Mouse (Mus musculus) urinary bladder, postnatal 14 days (tissue): Measurements from ENCODE around the gene Tmem156.
"Not testable (repeated sequence)": the region's sequence is repeated elsewhere in the genome, so short reads cannot be mapped to it uniquely, and the experiment has no call there.

Experiments
- DNase-seq: peaks from one replicate; pipeline ENCODE4 v3.0.0; 2021; ENCODE audit warnings: low spot score

Tmem156 gene

DNA sequence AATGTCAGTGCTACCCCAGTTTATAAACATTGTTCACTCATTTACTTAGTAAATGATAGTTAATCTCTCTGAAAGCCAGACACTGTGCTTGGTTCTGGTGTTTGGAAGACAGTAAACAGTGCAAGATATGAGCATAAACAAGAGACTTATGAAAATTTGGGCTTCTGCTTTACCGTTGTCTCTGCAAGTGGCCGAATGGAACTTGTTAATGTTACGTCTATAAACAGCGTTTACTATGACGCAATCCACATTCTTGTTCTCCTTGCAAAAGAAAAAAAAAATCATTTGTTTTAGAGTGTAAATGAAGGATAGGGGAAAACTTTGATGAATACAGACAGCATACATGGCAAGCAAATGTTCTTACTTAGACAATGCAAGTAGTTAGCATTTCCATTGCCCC lies at the start of gene Tmem156:
Tmem156 (minus strand) TSS at position 212 of the 400 bp plus-strand sequence.
- no peak for DNase-seq

GRCm38 (mm10) chr5:65141242-65141641 lies 49.3 kb upstream of the Tmem156 start:
- no peak for DNase-seq

GRCm38 (mm10) chr5:65137073-65137472 lies 45.1 kb upstream of the Tmem156 start:
- no peak for DNase-seq

DNA sequence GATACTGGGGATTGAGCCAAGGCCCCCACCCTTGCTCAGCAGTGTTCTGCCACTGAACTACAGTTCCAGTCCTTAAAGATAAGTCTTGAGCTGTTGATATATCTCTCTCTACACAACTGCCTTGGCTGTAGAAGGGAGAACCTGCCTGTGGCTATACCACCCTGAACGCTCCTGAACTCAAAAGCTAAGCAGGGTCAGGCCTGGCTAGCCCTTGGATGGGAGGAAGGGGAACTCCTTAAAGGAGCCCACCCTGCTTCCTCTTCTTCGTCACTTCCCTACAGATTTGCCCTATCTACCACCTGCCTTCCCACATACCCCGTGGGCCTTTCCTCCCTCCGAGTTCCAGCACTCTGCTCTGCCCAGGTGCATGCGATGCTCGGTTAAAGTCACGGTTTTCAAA lies 44.2 kb upstream of the Tmem156 start:
- no peak for DNase-seq

DNA sequence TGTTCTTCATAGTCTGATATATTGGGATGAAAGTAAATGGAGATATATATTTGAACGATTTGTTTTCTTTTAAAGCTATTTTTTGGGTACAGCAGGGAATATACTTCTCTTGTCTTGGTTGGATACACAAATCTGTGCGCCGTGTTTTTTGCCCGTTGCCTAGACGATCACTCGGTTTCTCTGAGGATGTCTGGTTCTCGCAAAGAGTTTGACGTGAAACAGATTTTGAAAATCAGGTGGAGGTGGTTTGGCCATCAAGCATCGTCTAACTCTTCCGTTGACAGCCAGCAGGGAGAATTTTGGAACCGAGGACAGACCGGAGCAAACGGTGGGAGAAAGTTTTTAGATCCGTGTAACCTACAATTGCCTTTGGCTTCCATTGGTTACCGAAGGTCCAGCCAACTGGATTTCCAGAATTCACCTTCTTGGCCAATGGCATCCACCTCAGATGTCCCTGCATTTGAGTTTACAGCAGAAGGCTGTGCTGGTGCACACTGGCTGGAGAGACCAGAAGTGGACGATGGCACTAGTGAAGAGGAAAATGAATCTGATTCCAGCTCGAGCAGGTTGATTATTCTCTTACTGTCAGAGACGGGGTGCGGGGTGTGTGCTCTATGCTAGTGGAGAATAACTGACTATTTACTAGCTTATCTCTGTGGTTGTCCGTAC lies 39.4 kb upstream of the Tmem156 start:
- DNase-seq, result no peak

GRCm38 (mm10) chr5:65130528-65131210 lies 38.7 kb upstream of the Tmem156 start:
- no peak for DNase-seq

DNA sequence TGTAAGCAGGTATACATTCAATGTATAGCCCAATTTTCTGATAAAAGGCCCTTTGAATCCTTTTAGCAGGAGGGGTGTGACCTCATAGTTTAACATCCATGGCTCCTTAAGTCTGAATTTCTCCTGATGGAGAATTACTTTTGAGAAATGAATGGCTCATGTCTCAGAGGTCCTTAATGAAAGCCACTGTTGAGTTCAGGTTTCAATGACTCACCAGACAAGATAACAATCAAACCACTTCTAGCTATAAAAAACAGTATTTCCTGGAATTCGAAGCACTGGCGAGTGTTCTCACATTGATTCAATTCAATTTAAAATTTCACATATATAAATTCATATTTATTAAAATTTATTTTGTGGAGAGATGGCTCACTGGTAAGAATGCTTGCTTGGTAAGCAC lies 36.5 kb upstream of the Tmem156 start:
- no peak for DNase-seq

DNA sequence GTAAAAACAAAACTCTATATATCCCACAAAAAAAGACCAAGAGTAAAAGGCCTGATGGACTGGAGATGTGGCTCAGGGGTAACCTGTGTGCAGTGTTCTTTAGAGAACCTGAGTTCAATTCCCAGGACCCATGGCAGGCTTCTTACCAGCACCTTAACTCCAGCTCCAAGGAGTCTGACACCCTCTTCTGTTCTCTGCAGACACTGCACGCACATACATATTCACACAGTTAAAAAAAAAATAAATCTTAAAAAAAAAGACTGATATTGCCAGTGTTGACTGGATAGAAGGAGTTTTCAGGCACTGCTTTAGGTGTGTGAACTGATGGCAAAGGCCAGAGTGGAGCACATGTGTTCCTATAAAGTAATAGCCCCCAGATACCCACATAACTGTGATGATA lies 34.2 kb upstream of the Tmem156 start:
- no peak for DNase-seq

DNA sequence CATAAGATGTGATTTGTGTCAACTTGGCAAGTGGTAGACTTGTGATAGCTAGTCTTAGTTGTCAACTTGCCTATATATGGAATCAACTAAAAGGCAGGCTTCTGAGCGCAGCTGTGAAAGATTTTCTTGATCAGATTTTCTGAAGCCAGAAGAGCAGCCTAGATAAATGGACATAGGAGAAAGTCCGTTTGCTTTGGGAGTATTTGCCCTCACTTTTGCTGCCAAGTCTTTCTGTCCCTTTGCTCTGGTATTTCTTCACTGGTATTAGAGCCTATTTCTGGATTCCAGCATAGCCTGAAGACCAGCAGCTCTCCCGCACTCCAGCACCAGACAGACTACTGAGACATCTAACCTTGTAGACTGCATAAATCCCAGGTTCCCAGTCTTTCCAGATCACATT lies 30.7 kb upstream of the Tmem156 start:
- no peak for DNase-seq

- no peak for DNase-seq
Observed at GRCm38 (mm10) chr5:65119918-65120317, 28.0 kb upstream of the Tmem156 start.

- no peak for DNase-seq
Observed at GRCm38 (mm10) chr5:65119495-65119894, 27.6 kb upstream of the Tmem156 start.

DNA sequence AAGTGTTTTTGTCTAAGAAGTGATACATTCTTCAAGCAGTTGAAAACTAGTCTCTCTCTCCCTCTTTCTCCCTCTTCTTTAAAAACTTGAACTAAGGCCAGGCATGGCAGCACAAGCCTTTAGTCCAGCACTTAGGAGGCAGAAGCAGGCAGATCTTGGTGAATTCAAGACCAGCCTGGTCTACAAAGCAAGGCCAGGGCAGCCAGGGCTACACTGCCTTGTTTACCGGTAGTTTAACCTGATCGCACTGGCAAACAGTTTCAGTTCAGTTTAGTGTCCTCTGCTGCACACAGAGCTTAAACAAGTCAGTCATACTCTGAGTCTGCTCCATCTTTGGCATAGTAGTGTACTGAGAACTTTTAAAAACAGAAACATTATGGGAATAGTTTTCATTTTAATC lies 24.9 kb upstream of the Tmem156 start:
- no peak for DNase-seq

GRCm38 (mm10) chr5:65113323-65113722 lies 21.4 kb upstream of the Tmem156 start:
- no peak for DNase-seq

DNA sequence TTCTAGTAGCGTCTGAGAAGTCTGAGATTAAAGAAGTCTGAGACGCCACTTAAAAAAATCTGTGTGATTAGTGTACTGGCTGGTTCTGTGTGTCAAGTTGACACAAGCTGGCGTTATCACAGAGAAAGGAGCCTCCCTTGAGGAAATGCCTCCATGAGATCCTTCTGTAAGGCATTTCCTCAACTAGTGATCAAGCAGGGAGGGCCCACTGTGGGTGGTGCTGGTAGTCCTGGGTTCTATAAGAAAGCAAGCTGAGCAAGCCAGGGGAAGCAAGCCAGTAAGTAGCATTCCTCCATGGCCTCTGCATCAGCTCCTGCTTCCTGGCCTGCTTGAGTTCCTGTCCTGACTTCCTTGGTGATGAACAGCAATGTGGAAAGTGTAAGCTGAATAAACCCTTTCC lies 20.3 kb upstream of the Tmem156 start:
- not testable (repeated sequence) for DNase-seq

DNA sequence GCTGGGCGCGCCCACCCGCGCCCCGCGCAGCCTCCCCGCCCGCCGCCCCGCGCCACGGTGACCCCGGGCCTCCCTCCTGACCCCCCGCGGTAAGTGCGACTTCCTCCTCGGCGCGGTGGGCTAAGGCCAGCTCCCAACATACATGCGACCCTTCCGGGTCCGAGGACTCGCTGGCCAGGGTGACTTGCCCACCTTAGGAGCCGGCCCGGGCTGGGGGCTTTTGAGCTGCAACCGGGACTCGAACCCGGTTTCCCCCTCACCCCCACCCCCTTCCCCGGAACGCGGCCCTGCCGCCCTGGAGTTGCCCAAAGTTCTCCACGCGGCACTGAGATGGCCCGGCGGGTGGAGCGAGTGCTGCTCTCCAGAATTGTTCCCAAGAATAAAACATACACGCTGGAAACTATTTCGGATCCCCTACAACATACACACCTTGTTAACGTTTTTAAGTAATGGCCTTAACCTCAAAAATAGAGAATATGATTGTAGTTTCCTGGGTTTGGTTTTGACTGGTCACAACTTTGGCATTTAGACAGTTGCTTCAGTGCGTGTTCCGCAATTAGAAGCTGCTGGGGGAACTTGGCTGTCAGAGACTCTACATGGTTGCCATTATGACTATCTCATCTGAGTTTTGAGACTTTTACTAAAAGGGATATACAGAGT lies 16.0 kb upstream of the Tmem156 start:
- DNase-seq, result peak; percentile 23

DNA sequence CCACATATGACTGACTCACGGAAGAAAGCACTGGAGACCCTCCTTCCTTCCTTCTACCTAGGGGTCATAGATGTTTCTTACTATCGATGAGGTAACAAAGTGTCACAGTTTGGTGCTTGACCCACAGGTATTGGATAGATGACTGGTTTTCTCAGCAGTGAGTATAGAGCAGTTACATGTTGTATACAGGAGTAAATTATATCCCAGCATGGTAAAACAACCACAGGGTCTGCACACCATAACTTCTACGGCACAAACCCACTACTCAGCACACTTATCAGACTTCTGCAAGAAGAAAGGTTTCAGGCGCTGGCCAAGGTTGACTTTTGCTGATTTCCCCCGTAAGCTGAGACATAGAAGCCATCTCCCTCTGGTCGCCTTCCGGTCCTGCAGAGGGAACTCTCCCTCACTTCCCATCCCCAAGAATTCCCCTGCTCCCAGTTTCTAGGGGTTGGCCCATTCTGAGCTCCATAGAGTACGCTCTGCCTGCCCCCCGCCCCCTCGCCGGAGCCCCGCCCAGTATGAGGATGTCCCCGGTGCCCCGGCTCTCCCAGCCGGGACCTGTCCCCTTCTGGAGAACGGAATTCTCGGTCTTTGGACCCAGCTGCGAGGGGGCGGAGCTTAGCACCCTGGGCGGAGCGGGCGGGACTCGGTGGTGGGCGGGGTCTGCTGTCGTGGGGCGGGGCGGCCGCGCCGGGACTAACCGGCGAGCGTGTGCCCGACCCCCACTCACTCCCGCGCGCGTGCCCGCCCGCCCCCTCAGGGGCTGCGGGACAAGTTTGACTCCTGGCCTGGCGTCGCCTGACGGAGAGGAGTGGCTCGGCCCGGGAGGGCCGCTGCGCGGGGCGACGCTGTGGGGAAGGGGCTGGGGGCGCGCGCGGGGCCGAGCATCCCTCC lies 15.2 kb upstream of the Tmem156 start, which contains the start of gene Klhl5:
Klhl5 (plus strand) TSS at position 664 of the 897 bp plus-strand sequence.
- DNase-seq, result peak; percentile 92

DNA sequence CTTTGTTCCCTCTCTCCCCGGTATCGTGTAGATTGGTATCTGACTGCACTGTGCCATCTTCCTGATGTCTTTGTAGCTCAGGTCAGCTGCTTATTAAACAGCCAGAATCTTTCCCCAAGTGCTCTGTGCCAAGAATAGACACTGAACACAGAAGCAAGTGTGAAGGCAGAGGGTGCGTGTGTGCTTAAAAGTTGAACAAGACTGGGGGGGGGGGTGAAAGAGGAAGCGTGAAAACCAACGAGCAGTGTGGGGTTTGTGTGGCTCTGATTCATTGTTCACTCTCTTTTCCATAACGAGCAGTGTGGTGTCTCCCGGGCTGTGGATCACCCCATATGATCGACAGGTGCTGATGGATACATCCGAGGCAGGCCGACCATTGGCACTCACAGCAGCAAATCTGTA lies 10.7 kb upstream of the Tmem156 start:
- no peak for DNase-seq

GRCm38 (mm10) chr5:65102026-65102640 lies 10.2 kb upstream of the Tmem156 start:
- peak; percentile 12 for DNase-seq

DNA sequence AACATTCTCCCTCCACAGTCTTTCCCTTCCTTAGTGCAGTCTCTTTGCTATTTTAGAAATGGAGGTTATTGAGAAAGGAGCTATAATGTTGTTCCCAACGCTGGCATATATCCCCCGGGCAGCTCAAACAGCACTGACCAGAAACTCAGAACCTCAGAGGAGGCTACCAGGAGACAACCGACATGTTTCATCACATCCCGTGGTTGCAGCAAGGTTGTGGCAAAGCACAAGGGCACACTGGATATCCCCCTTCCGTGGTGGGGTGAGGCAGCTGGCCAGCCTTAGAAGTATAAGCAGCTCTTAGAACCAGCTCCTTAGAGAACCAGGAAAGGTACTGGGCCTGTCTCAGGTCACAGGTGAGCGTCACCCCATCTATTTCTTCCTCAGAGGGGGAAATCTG lies 9.7 kb upstream of the Tmem156 start:
- DNase-seq, result no peak

DNA sequence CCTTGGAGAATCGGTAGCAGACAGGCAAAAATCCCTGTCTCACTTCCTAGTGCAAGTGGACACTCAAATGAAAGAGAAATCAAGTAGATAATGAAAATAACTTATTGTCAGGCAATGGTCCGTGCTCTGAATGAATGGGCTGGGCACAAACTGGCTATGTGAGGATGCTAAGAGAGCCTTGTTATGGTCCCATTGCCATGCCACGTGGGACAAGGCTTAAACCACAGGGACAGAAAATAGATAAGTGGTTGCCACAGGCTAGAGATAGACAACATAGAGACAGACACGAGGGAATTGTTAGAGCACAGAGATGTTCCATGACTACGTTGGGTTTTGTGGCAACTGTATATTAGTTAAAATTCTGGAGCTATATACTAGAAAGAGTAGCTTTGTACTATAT lies 9.3 kb upstream of the Tmem156 start:
- DNase-seq, result no peak

- DNase-seq, result no peak
Observed at GRCm38 (mm10) chr5:65100002-65100401, 8.1 kb upstream of the Tmem156 start.

DNA sequence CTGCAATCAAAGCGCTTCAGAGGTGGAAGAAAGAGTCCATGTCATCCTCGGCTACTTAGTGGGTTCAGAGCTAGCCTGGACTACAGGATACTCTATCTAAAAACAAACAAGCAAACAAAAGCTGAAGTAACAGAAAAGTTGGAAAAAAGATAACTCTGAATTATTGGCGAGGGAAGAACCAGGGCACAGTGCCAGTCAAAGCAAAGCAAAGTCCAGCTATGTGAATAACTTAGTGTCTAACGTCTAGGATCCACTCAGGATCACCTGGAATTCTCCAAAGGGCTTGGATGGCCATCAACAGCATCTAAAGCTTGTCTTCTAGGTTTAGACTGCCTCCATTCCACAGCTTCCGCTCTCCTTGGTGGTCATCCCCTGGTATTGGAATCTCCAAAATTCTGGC lies 5.5 kb upstream of the Tmem156 start:
- DNase-seq, result no peak
